Mouse (Mus musculus) heart, embryonic 10.5 days (tissue): Measurements from ENCODE around the gene Ankrd44. TPM values are rescaled to one million over a fixed set of nuclear protein-coding genes. Genes with fewer than 3 reads are reported as not detected.
"Not testable (repeated sequence)": the region's sequence is repeated elsewhere in the genome, so short reads cannot be mapped to it uniquely, and the experiment has no call there.

Experiments
- DNase-seq: peaks from one replicate; pipeline ENCODE4 v3.0.0-alpha.2; 2017; ENCODE audit warnings: low spot score
- H3K27ac ChIP-seq: fragments of 300-500 bp; sonication (generic); 2 replicates; pipeline ENCODE4 v1.5.1; 2016; ENCODE audit warnings: mild to moderate bottlenecking
- H3K27me3 ChIP-seq: fragments of 300-500 bp; sonication (generic); 2 replicates; pipeline ENCODE4 v1.6.1; 2016; ENCODE audit warnings: mild to moderate bottlenecking; ENCODE audit not compliant: poor library complexity, insufficient read depth, severe bottlenecking
- H3K36me3 ChIP-seq: fragments of 300-500 bp; sonication (generic); 2 replicates; pipeline ENCODE4 v1.6.1; 2016; ENCODE audit warnings: mild to moderate bottlenecking, moderate library complexity
- H3K4me1 ChIP-seq: fragments of 300-500 bp; sonication (generic); 2 replicates; pipeline ENCODE4 v1.6.1; 2016; ENCODE audit warnings: mild to moderate bottlenecking
- H3K4me3 ChIP-seq: fragments of 300-500 bp; sonication (generic); 2 replicates; pipeline ENCODE4 v1.5.1; 2016; ENCODE audit warnings: mild to moderate bottlenecking, moderate library complexity
- H3K9me3 ChIP-seq: fragments of 300-500 bp; sonication (generic); 2 replicates; pipeline ENCODE4 v1.6.1; 2016; ENCODE audit warnings: mild to moderate bottlenecking, moderate library complexity
- WGBS: fragments of 180-500 bp; shearing (Covaris S2); methylation state at CpG from one replicate; pipeline ENCODE4 v1.1.7; 2016; 5-methylcytosine and 5-hydroxymethylcytosine counted together
- polyA plus RNA-seq: library from polyadenylated mRNA; unstranded; fragments of >200 nt; fragmentation: Nextera tagmentation; extraction: Ambion mirVana; gene quantifications from 2 replicates; pipeline ENCODE4 v1.2.1, GENCODE M21; 2016

The Ankrd44 gene
- 10.9 and 11.9 TPM in 2 replicates for polyA plus RNA-seq

- Histone ChIP-seq H3K4me1 (peaks cover 27% of the 10 kb centered on the region; the same call in 1 of the 2 replicates), H3K36me3 (no peaks in the 10 kb centered on the region), H3K27me3 (0 out of 2 replicates have a peak, but pooled peaks cover 4% of the 10 kb centered on the region), H3K27ac (peak within 1 kb of the TSS; percentile 93), H3K9me3 (no peaks in the 10 kb centered on the region), H3K4me3 (peak within 1 kb of the TSS; percentile 90)
- peak; percentile 85 for DNase-seq
- WGBS: under 1% methylated on average over 89 of the region's 94 CpGs
Measured at GRCm38 (mm10) chr1:54925971-54926771, at the start of gene Ankrd44. Gene Ankrd44 (minus strand): TSS chr1:54926387.

- no peak for DNase-seq
- Histone ChIP-seq H3K4me3 (no peak overlapping the region), H3K27ac (no peak overlapping the region), H3K27me3 (no peaks in the 10 kb centered on the region), H3K9me3 (no peaks in the 10 kb centered on the region), H3K36me3 (no peaks in the 10 kb centered on the region), H3K4me1 (no peaks in the 10 kb centered on the region)
- WGBS: 81% methylated on average over 5 of the region's 5 CpGs
Measured at GRCm38 (mm10) chr1:54971687-54972404, 45.7 kb upstream of the Ankrd44 start.

GRCm38 (mm10) chr1:54966858-54967257 is 40.7 kb upstream of the Ankrd44 start:
- WGBS: 88% methylated on average over 3 of the region's 3 CpGs
- no peak for DNase-seq
- Histone ChIP-seq H3K27ac (no peak overlapping the region), H3K9me3 (no peaks in the 10 kb centered on the region), H3K4me3 (no peak overlapping the region), H3K4me1 (no peaks in the 10 kb centered on the region), H3K27me3 (no peaks in the 10 kb centered on the region), H3K36me3 (no peaks in the 10 kb centered on the region)

GRCm38 (mm10) chr1:54965159-54965995 is 39.2 kb upstream of the Ankrd44 start:
- Histone ChIP-seq H3K4me1 (0 out of 2 replicates have a peak, but pooled peaks cover 2% of the 10 kb centered on the region), H3K27me3 (no peaks in the 10 kb centered on the region), H3K9me3 (no peaks in the 10 kb centered on the region), H3K27ac (no peak overlapping the region), H3K36me3 (no peaks in the 10 kb centered on the region), H3K4me3 (no peak overlapping the region)
- DNase-seq: no peak
- WGBS: 68% methylated on average over 11 of the region's 11 CpGs

- WGBS: 81% methylated on average over 9 of the region's 9 CpGs
- Histone ChIP-seq H3K36me3 (no peaks in the 10 kb centered on the region), H3K9me3 (no peaks in the 10 kb centered on the region), H3K27me3 (no peaks in the 10 kb centered on the region), H3K27ac (no peak overlapping the region), H3K4me1 (0 out of 2 replicates have a peak, but pooled peaks cover 5% of the 10 kb centered on the region), H3K4me3 (no peak overlapping the region)
- DNase-seq: no peak
Measured at GRCm38 (mm10) chr1:54961724-54962123, 35.5 kb upstream of the Ankrd44 start.

GRCm38 (mm10) chr1:54960613-54961165 is 34.5 kb upstream of the Ankrd44 start:
- no peaks in the 10 kb centered on the region for H3K36me3 ChIP-seq
- H3K4me1 ChIP-seq: 0 out of 2 replicates have a peak, but pooled peaks cover 5% of the 10 kb centered on the region
- no peaks in the 10 kb centered on the region for H3K9me3 ChIP-seq
- no peak for DNase-seq
- H3K4me3 ChIP-seq: no peak overlapping the region
- no peak overlapping the region for H3K27ac ChIP-seq
- H3K27me3 ChIP-seq: no peaks in the 10 kb centered on the region
- WGBS: 56% methylated on average over 9 of the region's 9 CpGs

- DNase-seq: peak; percentile 11
- Histone ChIP-seq H3K4me3 (no peak overlapping the region), H3K27me3 (no peaks in the 10 kb centered on the region), H3K36me3 (no peaks in the 10 kb centered on the region), H3K4me1 (0 out of 2 replicates have a peak, but pooled peaks cover 5% of the 10 kb centered on the region), H3K9me3 (no peaks in the 10 kb centered on the region), H3K27ac (no peak overlapping the region)
- WGBS: 65% methylated on average over 3 of the region's 3 CpGs
Measured at GRCm38 (mm10) chr1:54958525-54958924, 32.3 kb upstream of the Ankrd44 start.

GRCm38 (mm10) chr1:54956995-54957394 is 30.8 kb upstream of the Ankrd44 start:
- H3K4me1 ChIP-seq, DNase-seq, H3K36me3 ChIP-seq, H3K9me3 ChIP-seq, H3K4me3 ChIP-seq, H3K27me3 ChIP-seq, H3K27ac ChIP-seq: not testable (repeated sequence)
- WGBS: 92% methylated on average over 14 of the region's 14 CpGs

GRCm38 (mm10) chr1:54954856-54955255 is 28.7 kb upstream of the Ankrd44 start:
- Histone ChIP-seq H3K4me3 (no peak overlapping the region), H3K36me3 (no peaks in the 10 kb centered on the region), H3K27ac (no peak overlapping the region), H3K9me3 (no peaks in the 10 kb centered on the region), H3K4me1 (no peaks in the 10 kb centered on the region), H3K27me3 (no peaks in the 10 kb centered on the region)
- no peak for DNase-seq
- WGBS: 75% methylated on average over 4 of the region's 4 CpGs

- peak; percentile 45 for DNase-seq
- Histone ChIP-seq H3K9me3 (no peaks in the 10 kb centered on the region), H3K36me3 (no peaks in the 10 kb centered on the region), H3K4me3 (no peak overlapping the region), H3K27me3 (no peaks in the 10 kb centered on the region), H3K4me1 (no peaks in the 10 kb centered on the region), H3K27ac (no peak overlapping the region)
- whole genome bisulfite sequencing: 76% methylated on average over 3 of the region's 3 CpGs
Measured at GRCm38 (mm10) chr1:54944648-54945047, 18.5 kb upstream of the Ankrd44 start.

GRCm38 (mm10) chr1:54935466-54935865 is 9.3 kb upstream of the Ankrd44 start:
- H3K27ac ChIP-seq: no peak overlapping the region
- DNase-seq: no peak
- no peaks in the 10 kb centered on the region for H3K9me3 ChIP-seq
- H3K27me3 ChIP-seq: no peaks in the 10 kb centered on the region
- peaks cover 7% of the 10 kb centered on the region; the same call in 1 of the 2 replicates for H3K4me1 ChIP-seq
- 69% methylated on average over 3 of the region's 3 CpGs for WGBS
- no peak overlapping the region for H3K4me3 ChIP-seq
- H3K36me3 ChIP-seq: no peaks in the 10 kb centered on the region

- WGBS: 63% methylated on average over 2 of the region's 2 CpGs
- Histone ChIP-seq H3K36me3 (no peaks in the 10 kb centered on the region), H3K4me3 (no peak overlapping the region), H3K9me3 (no peaks in the 10 kb centered on the region), H3K4me1 (peaks cover 9% of the 10 kb centered on the region; the same call in 1 of the 2 replicates), H3K27me3 (no peaks in the 10 kb centered on the region), H3K27ac (no peak overlapping the region)
- DNase-seq: no peak
Measured at GRCm38 (mm10) chr1:54934911-54935310, 8.7 kb upstream of the Ankrd44 start.
